Mouse (Mus musculus): Measurements from ENCODE around the gene Trarg1. TPM values are rescaled to one million over a fixed set of nuclear protein-coding genes. Genes with fewer than 3 reads are reported as not detected.

Gene Trarg1
- polyA plus RNA-seq, 1 experiment from 2014 or later = 0.35 TPM

DNA sequence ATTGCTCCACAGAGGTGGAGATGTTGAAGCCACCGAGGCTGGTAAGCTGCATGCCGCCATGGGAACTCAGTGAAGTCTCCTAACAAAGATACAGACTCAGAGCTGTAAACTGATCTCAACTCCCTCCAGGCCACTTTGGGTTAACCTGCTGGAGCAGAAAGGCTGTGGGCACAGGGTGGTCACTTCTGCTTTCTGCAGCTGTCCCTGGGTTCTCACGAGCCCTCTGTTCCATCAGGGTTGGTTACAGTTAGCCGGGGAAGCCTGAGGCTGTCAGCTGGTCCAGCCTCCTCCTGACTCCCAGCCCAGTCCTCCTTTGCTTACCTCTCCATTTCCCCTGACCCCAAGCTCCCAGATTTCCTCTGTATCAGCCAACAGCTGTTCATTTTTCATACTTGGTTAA lies 11.8 kb upstream of the Trarg1 start:
- Histone ChIP-seq H3K27ac (no peak overlapping the region), H3K4me2 (replicated peaks) (no peak overlapping the region), H3K9me3 (ENCODE audit: control insufficient read depth, low read length) (no peaks in the 10 kb centered on the region), H3K36me3 (replicated peaks; ENCODE audit: control insufficient read depth, insufficient read depth) (no peaks in the 10 kb centered on the region), H3K4me1 (replicated peaks; ENCODE audit: control insufficient read depth, insufficient read depth, low read length) (peaks cover 12% of the 10 kb centered on the region; the same call in 1 of the 2 replicates), H3K27me3 (ENCODE audit: control insufficient read depth, insufficient read depth, low read length) (peaks cover 73% of the 10 kb centered on the region), H3K4me3 (replicated peaks; ENCODE audit: low read length) (no peak overlapping the region), H3K9ac (no peak overlapping the region)
- ATAC-seq (ENCODE audit: low FRiP score) (no peak), DNase-seq (ENCODE audit: low spot score) (no peak)
- 36% methylated on average over 4 of the region's 4 CpGs for WGBS

DNA sequence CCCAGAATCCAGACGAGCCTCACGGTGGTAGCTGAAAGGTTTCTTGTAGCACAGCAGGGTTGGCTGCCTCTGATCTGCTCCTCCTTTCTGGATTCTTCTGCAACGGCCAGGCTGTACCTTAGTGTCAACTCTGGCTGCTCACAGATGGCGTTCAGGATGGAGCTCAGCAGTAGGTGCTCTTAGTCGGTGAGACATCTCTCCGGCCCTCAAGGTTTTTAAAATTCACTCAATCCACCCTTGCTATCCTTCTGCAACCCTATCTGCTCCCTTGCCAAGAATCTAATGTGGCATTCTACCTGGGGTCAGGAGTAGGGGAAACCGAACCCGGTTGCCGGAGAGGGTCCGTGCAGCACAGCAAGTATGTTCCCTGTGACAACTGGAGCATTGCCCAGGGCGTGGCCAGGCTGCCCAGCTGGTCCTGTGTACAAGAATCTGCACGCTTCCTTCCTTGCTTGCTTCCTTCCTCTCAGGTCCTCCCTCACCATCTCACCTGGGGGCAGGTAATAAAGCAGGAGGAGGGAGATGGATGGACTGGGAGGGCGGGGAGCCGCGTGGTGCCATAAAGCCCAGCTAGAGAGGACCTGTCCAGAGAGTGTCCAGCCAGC lies 7.6 kb upstream of the Trarg1 start, which contains the start of gene Bhlha9:
Gene Bhlha9 (plus strand): TSS at position 600 of the 605 bp plus-strand sequence.
- Histone ChIP-seq H3K27me3 (ENCODE audit: control insufficient read depth, insufficient read depth, low read length) (peaks cover 70% of the 10 kb centered on the region), H3K27ac (no peak within 1 kb of the TSS), H3K9me3 (ENCODE audit: control insufficient read depth, low read length) (no peaks in the 10 kb centered on the region), H3K9ac (peak within 1 kb of the TSS; percentile 68), H3K4me1 (replicated peaks; ENCODE audit: control insufficient read depth, insufficient read depth, low read length) (0 out of 2 replicates have a peak, but pooled peaks cover 8% of the 10 kb centered on the region), H3K4me3 (replicated peaks; ENCODE audit: low read length) (peak within 1 kb of the TSS; percentile 40), H3K36me3 (replicated peaks; ENCODE audit: control insufficient read depth, insufficient read depth) (no peaks in the 10 kb centered on the region), H3K4me2 (replicated peaks) (peak within 1 kb of the TSS; percentile 81)
- ATAC-seq (ENCODE audit: low FRiP score) (no peak), DNase-seq (ENCODE audit: low spot score) (no peak)
- 59% methylated on average over 15 of the region's 15 CpGs for WGBS

DNA sequence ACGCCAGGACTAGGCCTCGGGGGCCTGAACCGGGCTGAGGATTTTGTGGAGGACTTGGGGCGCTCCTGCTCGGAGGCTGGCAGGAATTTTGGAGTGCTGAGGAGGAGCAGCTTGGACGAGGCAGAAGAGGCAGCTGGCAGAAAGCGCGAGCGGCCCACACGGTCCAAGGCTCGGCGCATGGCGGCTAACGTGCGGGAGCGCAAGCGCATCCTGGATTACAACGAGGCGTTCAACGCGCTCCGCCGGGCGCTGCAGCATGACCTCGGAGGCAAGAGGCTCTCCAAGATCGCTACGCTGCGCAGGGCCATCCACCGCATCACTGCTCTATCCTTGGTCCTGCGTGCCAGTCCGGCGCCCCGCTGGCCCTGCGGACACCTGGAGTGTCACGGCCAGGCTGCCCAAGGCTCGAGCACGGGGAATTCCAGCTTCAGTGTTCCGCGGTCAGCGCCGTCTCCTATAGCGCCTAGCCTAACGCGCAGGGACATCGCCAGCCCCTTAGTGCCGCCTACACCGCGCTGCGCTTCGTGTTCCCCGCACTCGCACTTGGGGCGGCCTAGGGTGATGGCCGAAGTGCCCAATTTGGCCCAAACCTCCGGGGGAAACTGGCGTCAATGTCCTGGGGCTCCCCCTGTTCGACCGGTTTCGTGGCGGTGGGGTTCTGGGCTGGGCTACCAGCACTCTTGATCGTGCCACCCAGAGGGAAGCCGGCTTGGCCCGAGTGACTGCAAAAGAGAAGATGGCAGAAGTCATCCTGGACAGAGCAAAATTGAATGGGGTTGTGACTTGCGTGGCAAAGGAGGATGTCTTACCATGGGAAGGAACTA lies 6.8 kb upstream of the Trarg1 start:
- ATAC-seq (ENCODE audit: low FRiP score) (peak; percentile 53; the same call in 1 of the 2 replicates), DNase-seq (ENCODE audit: low spot score) (peak; percentile 46)
- Histone ChIP-seq H3K4me1 (replicated peaks; ENCODE audit: control insufficient read depth, insufficient read depth, low read length) (0 out of 2 replicates have a peak, but pooled peaks cover 8% of the 10 kb centered on the region), H3K9me3 (ENCODE audit: control insufficient read depth, low read length) (no peaks in the 10 kb centered on the region), H3K4me3 (replicated peaks; ENCODE audit: low read length) (peak overlapping the region; percentile 40), H3K27me3 (ENCODE audit: control insufficient read depth, insufficient read depth, low read length) (peaks cover 62% of the 10 kb centered on the region), H3K4me2 (replicated peaks) (peak overlapping the region; percentile 81), H3K36me3 (replicated peaks; ENCODE audit: control insufficient read depth, insufficient read depth) (no peaks in the 10 kb centered on the region), H3K27ac (no peak overlapping the region), H3K9ac (peak overlapping the region; percentile 68)
- WGBS = 3% methylated on average over 64 of the region's 64 CpGs

DNA sequence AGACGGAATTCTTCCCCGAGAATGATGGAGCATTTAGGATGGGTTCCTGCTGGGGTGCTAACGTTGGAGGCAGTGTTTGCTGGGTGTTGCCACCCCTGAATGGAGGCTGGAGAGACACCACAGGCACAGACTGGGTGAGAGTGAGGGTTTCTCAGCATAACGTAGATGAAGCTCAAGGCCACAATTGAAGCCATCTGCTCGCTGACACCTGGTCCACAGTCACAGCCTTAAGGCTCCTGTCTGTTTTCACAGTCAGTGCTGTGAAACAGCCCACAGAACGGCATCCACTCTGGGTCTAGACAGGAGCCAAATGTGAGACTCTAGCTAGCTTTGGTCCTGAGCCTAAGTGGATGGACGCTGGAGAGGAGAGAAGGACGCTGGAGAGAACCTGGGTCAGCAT lies 5.4 kb upstream of the Trarg1 start:
- Histone ChIP-seq H3K9ac (no peak overlapping the region), H3K4me1 (replicated peaks; ENCODE audit: control insufficient read depth, insufficient read depth, low read length) (0 out of 2 replicates have a peak, but pooled peaks cover 8% of the 10 kb centered on the region), H3K9me3 (ENCODE audit: control insufficient read depth, low read length) (no peaks in the 10 kb centered on the region), H3K27me3 (ENCODE audit: control insufficient read depth, insufficient read depth, low read length) (peaks cover 54% of the 10 kb centered on the region), H3K27ac (no peak overlapping the region), H3K36me3 (replicated peaks; ENCODE audit: control insufficient read depth, insufficient read depth) (no peaks in the 10 kb centered on the region), H3K4me2 (replicated peaks) (no peak overlapping the region), H3K4me3 (replicated peaks; ENCODE audit: low read length) (no peak overlapping the region)
- whole genome bisulfite sequencing = 62% methylated on average over 8 of the region's 8 CpGs
- ATAC-seq (ENCODE audit: low FRiP score) (no peak), DNase-seq (ENCODE audit: low spot score) (no peak)

DNA sequence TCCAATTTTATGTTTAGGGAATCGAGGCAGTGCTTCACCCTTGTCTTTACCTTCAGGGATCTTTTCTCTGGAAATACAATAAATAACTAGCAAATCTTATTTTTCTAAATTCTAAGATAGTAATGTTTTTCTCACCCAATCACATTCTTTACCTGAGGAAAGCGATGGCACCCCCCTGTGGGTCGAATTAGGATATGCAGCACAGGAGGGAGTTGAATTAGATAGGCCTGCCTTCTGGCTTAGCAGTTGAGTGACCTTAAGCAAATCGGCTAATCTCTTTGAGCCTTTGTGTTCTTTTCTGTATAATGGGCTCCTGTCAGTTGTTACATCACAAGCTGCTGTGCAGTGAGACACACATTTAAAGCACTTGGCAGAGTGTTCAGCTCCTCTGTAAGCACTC lies 4.9 kb upstream of the Trarg1 start:
- Histone ChIP-seq H3K27ac (no peak overlapping the region), H3K9ac (no peak overlapping the region), H3K27me3 (ENCODE audit: control insufficient read depth, insufficient read depth, low read length) (peaks cover 54% of the 10 kb centered on the region), H3K4me1 (replicated peaks; ENCODE audit: control insufficient read depth, insufficient read depth, low read length) (0 out of 2 replicates have a peak, but pooled peaks cover 8% of the 10 kb centered on the region), H3K36me3 (replicated peaks; ENCODE audit: control insufficient read depth, insufficient read depth) (no peaks in the 10 kb centered on the region), H3K9me3 (ENCODE audit: control insufficient read depth, low read length) (no peaks in the 10 kb centered on the region), H3K4me2 (replicated peaks) (no peak overlapping the region), H3K4me3 (replicated peaks; ENCODE audit: low read length) (no peak overlapping the region)
- ATAC-seq (ENCODE audit: low FRiP score) (no peak), DNase-seq (ENCODE audit: low spot score) (no peak)
- WGBS = 45% methylated on average over 4 of the region's 4 CpGs

DNA sequence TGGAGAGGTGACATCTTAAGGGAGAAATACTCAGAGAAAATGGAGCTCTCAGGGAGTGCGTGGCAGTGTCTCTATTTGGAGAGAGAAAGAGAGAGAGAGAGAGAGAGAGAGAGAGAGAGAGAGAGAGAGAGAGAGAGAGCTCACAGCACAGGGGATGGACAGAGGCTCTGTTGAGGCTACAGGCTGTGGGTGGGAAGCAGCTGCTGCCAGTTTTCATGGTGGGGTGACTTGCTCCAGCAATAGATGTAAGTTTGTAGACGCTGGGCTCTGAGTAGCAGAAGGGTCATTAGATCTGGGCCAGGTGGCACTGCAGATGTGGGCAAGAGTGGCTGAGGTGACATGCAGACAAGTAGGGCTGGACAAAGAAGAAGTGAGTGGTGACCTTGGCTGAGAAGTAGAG lies 6.0 kb downstream of the Trarg1 start:
- Histone ChIP-seq H3K4me2 (replicated peaks) (no peak overlapping the region), H3K4me1 (replicated peaks; ENCODE audit: control insufficient read depth, insufficient read depth, low read length) (no peaks in the 10 kb centered on the region), H3K9ac (no peak overlapping the region), H3K36me3 (replicated peaks; ENCODE audit: control insufficient read depth, insufficient read depth) (no peaks in the 10 kb centered on the region), H3K27ac (no peak overlapping the region), H3K9me3 (ENCODE audit: control insufficient read depth, low read length) (no peaks in the 10 kb centered on the region), H3K27me3 (ENCODE audit: control insufficient read depth, insufficient read depth, low read length) (no peaks in the 10 kb centered on the region), H3K4me3 (replicated peaks; ENCODE audit: low read length) (no peak overlapping the region)
- ATAC-seq (ENCODE audit: low FRiP score) (no peak), DNase-seq (ENCODE audit: low spot score) (no peak)
- WGBS = 70% methylated on average over 2 of the region's 2 CpGs

DNA sequence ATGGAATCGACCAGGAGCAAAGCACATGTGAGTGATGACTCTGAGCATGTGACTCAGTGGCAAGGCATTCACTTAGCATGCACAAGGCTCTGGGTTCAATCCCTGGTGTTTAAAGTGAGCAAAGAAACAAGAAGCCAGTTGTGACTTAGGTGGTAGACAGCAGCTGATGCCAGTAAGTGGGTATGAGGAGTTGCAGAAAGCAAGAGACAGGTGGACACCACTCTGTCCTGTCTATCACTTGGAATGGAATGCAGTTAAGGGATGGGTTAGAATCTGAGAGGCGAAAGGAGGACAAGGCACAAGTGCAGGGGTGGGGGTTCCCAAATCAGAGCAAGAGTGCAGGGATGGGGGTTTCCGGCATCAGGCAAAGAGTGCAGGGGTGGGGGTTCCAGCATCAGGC lies 12.5 kb downstream of the Trarg1 start:
- no peak overlapping the region for H3K4me3 ChIP-seq (replicated peaks; ENCODE audit: low read length)
- H3K9ac ChIP-seq = no peak overlapping the region
- H3K27ac ChIP-seq = no peak overlapping the region
- DNase-seq (ENCODE audit: low spot score) (no peak), ATAC-seq (ENCODE audit: low FRiP score) (no peak)
- 85% methylated on average over 3 of the region's 3 CpGs for WGBS
- H3K9me3 ChIP-seq (ENCODE audit: control insufficient read depth, low read length) = no peaks in the 10 kb centered on the region
- H3K27me3 ChIP-seq (ENCODE audit: control insufficient read depth, insufficient read depth, low read length) = no peaks in the 10 kb centered on the region
- H3K36me3 ChIP-seq (replicated peaks; ENCODE audit: control insufficient read depth, insufficient read depth) = no peaks in the 10 kb centered on the region
- no peak overlapping the region for H3K4me2 ChIP-seq (replicated peaks)
- no peaks in the 10 kb centered on the region for H3K4me1 ChIP-seq (replicated peaks; ENCODE audit: control insufficient read depth, insufficient read depth, low read length)

DNA sequence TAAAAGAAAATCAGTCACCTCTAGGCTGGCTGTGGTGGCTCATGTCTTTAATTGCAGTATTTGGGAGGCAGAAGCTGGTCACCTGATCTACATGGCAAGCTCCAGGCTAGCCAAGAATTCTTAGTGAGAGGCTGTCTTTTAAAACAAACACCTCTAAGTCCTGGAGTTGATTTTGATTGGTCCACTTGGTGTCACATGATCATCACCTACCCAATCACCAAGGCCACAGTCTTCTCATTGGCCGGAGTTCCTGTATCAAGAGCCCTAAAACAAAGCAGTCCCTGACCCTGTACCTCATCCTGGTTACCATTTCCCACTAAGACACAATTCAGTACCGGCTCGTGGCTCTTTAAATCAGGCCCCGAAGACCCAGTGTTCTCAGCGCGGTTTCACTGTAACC lies 16.2 kb downstream of the Trarg1 start:
- Histone ChIP-seq H3K9ac (no peak overlapping the region), H3K4me3 (replicated peaks; ENCODE audit: low read length) (no peak overlapping the region), H3K27ac (no peak overlapping the region), H3K36me3 (replicated peaks; ENCODE audit: control insufficient read depth, insufficient read depth) (no peaks in the 10 kb centered on the region), H3K4me1 (replicated peaks; ENCODE audit: control insufficient read depth, insufficient read depth, low read length) (no peaks in the 10 kb centered on the region), H3K27me3 (ENCODE audit: control insufficient read depth, insufficient read depth, low read length) (no peaks in the 10 kb centered on the region), H3K9me3 (ENCODE audit: control insufficient read depth, low read length) (no peaks in the 10 kb centered on the region), H3K4me2 (replicated peaks) (no peak overlapping the region)
- ATAC-seq (ENCODE audit: low FRiP score) (no peak), DNase-seq (ENCODE audit: low spot score) (no peak)
- 73% methylated on average over 6 of the region's 6 CpGs for WGBS

DNA sequence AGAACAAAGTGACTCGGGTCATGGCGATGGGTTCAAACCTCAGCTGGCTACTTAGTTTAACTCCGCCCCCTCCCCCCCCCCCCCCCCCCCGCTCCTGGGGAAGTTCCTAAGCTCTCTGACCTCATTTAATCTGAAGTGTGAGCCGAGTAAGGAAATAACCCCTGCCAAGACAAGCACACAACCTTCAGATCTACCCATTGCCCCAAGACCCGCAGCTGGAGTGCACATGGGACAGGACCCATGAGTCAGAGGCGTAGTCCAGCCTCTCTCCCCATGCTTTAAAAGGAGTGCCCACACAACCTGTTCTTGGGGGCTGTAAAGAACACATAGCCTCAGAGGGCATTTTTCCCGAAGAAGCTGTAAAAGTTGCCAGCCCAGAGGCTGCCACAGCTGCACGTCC lies 20.0 kb downstream of the Trarg1 start:
- H3K9me3 ChIP-seq (ENCODE audit: control insufficient read depth, low read length) = no peaks in the 10 kb centered on the region
- no peaks in the 10 kb centered on the region for H3K36me3 ChIP-seq (replicated peaks; ENCODE audit: control insufficient read depth, insufficient read depth)
- H3K4me1 ChIP-seq (replicated peaks; ENCODE audit: control insufficient read depth, insufficient read depth, low read length) = no peaks in the 10 kb centered on the region
- no peak for ATAC-seq (ENCODE audit: low FRiP score)
- no peak overlapping the region for H3K27ac ChIP-seq
- no peak overlapping the region for H3K9ac ChIP-seq
- 65% methylated on average over 8 of the region's 9 CpGs for WGBS
- H3K27me3 ChIP-seq (ENCODE audit: control insufficient read depth, insufficient read depth, low read length) = no peaks in the 10 kb centered on the region
- no peak for DNase-seq (ENCODE audit: low spot score)
- H3K4me3 ChIP-seq (replicated peaks; ENCODE audit: low read length) = no peak overlapping the region
- H3K4me2 ChIP-seq (replicated peaks) = 0 out of 2 replicates have a peak overlapping the region, but pooled peaks have one; percentile 0
